Mouse (Mus musculus) hindlimb bud, embryonic 11.5 days (tissue): ENCODE data around the gene Lrpprc.

ENCODE experiments used
- DNase-seq: peaks from one replicate; pipeline ENCODE4 v3.0.0-alpha.2; 2012; ENCODE audit warnings: low read depth, low spot score; ENCODE audit errors: extremely low spot score

The Lrpprc gene

GRCm38 (mm10) chr17:84771882-84772281 lies 18.7 kb downstream of the Lrpprc start:
- no peak for DNase-seq

- no peak for DNase-seq
Observed at GRCm38 (mm10) chr17:84758971-84759370, 31.6 kb downstream of the Lrpprc start.

DNA sequence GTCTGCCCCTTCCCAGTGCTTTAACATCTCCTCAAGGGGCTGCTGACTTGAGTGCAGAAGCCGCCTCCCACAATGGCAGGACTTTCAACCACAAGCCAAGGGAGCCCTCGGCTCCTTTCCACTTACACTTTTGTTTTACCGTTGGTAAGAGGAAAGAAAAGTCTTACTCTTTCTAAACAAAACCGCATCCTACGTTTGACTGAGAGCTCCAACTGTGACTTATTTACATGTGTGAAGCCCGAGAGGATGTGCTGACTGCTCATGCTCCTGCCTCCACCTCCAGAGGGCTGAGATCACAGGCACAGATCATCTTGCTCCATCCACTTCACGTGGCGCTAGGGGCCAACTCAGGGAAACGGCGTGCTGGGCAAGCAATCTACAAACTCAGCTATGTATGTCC lies 32.2 kb downstream of the Lrpprc start:
- no peak for DNase-seq

- no peak for DNase-seq
Observed at GRCm38 (mm10) chr17:84756090-84756489, 34.5 kb downstream of the Lrpprc start.

GRCm38 (mm10) chr17:84753489-84753888 lies 37.1 kb downstream of the Lrpprc start:
- no peak for DNase-seq

- DNase-seq, result no peak
Observed at GRCm38 (mm10) chr17:84752286-84752685, 38.3 kb downstream of the Lrpprc start.

GRCm38 (mm10) chr17:84751630-84752191 lies 38.9 kb downstream of the Lrpprc start:
- no peak for DNase-seq

DNA sequence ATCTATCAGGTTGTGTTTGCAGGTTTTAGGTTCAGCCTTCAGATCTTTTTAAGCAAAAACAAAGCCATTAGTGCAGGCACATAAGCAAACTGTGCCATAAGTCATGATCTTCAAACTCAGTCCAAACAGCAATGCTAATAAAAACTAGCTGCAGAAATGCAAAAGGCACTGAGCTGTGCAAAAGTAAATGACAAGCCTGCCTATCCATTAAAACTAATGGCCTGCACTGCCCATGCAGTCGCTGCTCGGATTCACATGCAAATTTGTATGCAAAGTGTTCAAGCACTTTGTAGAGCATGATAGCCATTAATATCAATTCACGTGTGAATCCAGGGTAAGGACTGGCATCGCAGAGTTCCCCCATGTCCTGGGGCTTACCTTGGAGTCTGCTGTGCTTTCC lies 40.5 kb downstream of the Lrpprc start:
- no peak for DNase-seq

GRCm38 (mm10) chr17:84749297-84749696 lies 41.3 kb downstream of the Lrpprc start:
- no peak for DNase-seq

DNA sequence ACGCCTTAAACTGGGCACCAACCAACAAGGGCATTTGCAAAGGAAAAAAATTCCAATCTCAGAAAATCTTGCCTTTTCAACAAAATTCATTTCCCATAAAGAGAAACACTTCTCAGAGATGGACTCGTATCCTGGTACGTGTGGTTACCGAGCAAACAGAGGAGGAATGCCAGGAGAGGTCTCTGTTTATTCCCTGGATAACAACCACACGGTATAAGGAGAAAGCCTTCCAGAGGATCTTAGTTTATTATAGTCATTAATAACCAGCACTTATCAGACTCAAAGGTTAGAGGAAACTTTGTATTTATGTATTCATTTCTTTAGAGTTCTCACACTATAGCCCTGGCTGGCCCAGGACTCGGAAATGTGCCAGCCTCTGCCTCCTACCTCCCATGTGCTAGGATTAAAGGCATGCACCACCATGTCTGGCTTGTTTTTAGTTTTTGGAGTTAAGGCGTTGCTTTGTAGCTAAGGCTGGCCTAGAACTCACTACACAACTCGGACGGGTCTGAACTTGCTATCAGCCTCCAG lies 42.4 kb downstream of the Lrpprc start:
- DNase-seq, result no peak

- no peak for DNase-seq
Observed at GRCm38 (mm10) chr17:84747212-84747611, 43.4 kb downstream of the Lrpprc start.

DNA sequence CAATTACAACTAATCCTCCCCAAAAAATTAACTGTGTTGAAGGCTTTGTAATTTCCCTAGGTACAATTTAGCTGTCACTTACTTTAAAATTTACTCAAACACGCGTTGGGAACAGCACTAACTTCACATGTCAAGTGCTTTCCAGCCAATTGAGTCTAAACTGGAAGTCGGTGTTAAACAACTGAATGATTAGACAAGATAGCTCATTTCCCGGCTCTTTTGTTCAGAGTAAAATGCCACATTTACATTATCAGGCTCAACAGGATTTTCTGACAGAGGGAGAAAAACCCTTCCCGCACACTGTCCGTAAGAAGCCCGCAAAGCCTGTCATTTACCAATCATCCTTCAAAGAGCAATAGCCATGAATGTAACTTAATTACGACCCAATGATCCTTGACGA lies 45.6 kb downstream of the Lrpprc start:
- no peak for DNase-seq

- DNase-seq, result no peak
Observed at GRCm38 (mm10) chr17:84744256-84744655, 46.3 kb downstream of the Lrpprc start.

DNA sequence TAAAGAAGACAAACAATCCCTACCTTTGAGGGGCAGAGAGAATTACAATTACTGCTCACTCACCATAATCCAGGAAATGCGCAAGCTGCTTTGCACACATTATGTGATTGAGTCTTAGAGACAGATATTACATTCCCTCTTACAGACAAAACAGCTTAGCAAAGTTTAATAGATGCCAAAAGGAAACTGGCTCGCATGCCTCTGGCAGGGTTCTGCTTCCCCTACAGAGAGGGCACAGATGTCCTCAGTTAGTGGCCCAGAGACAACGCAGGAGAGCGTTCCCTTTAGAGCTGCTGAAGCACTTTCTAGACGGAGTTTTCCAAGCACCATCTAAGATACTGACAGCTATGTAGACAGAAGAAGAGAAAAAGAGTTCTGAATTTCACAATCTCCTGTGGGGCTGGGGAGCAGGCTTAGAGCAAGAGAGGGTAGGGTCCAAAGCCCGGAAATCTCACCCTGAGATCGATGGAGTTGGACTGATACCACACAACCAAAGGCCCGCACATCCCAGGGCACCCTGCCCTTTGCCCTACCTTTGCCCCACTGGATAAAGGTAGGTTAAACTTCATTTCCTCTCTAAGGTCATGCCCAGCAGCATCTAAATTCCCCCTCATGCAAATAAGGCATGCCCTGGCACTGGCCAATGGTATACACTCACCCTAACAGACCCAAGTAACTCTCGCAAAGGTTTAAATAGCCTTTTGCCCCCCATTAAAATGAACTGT lies 52.4 kb downstream of the Lrpprc start:
- no peak for DNase-seq

- peak; percentile 22 for DNase-seq
Observed at GRCm38 (mm10) chr17:84736719-84737118, 53.9 kb downstream of the Lrpprc start.

DNA sequence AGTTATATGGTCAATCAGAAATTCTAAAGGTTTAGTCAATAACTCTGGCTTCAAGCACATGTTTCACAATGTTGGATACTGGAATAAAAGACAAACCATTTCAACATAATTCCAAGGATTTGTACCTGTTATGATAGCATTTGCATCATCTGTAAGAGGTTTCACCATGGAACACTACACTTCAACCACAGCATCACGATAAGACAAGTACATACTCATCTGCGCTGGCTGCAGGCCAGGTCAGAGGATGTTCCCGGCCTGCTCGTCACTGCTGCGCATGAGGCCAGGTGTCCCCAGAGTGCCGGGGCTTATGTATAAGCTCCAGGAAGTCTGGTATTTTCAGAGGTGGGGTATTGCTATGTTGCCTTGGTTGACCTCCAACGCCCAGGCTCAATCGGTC lies 58.0 kb downstream of the Lrpprc start:
- no peak for DNase-seq

DNA sequence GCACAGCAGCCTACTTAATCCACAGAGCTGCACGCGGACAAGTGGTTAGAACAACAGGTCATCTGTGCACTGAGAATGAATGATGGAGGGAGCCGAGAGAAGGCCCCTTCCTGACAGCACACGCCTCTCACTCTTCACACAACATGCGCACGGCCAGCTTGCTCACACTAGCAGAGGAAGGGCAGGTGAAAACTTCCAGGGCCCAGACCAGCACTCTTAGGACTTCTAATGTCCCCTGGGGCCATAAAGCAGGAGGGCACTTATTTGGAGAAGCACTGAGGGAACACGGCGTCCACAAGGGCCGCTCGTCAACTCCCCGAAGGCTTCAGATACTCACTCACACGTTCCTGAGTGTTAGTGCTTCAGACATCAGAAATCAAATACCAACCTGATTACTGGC lies 59.2 kb downstream of the Lrpprc start:
- no peak for DNase-seq

DNA sequence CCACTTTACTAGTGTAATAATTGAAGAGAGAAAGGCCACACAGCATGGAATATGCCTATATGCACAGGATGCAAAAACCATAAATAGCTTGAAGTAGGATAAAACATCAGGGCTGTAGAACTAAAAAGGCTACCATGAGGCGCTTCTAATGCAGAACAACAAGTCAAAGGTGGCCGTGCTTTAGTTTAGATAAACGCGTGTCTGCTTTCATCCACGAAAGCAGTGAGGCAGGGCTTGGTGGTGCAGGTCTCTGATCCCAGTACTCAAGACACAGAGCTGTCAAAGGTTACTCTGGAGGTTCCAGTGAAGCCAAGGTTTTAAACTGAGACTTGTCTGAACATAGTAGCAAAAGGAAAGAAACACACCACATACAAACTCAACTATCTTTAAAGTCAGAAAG lies 61.4 kb downstream of the Lrpprc start:
- DNase-seq, result no peak

GRCm38 (mm10) chr17:84728201-84728911 lies 62.2 kb downstream of the Lrpprc start:
- no peak for DNase-seq

DNA sequence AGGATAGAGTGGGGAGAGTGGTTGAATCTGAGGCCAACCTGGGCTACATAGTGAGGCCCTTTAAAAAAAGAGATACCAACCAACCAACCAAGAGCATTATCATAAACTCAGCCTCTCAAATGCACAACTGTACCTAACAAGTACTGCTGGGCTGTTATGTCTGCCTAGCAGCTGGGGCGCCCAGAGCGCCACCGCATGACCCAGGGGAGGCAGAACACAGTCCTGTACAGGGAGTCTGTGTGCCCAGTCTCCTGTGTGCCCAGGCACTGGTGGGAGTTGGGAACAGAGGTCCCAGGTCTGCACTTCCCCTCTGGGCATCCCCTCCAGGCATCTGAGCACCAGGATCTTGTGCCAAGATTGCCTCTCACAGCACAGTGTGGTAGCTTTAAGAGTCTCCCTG lies 65.4 kb downstream of the Lrpprc start:
- DNase-seq, result no peak

DNA sequence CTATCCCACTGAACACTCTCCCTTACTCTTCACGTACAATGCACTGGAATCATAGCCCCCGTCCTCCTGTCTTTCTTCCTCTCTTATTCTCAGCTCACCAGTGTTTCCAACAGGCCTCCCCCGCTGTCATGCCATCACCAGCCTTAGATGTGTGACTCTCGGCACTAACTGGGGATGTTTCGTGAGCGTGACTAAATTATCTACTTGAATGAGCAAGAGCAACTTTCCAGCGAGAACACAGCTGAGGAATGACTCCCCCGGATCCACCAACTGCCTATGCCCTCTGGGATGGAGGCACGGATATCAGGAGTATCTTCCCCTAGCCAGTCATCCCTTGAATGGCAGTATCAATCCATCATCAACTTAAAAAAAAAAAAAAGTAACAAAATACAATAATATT lies 66.6 kb downstream of the Lrpprc start:
- DNase-seq, result no peak

DNA sequence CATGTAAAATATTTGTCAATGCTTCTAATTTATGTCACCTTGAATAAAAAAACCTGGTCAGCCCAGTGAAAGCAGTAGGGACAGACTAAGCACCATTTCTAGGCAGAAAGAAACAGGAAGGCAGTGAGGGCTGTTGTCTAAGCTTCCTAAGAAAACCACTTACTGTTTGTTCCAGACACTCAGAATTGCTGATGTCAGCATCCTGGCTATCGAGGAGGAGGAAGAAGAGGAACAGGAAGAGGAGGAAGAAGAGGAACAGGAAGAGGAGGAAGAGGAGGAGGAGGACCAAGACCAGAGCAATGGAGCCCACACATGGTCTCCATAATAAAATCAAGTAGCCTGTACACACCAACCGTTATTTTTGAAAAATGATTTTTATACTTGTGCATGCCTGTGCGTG lies 71.5 kb downstream of the Lrpprc start:
- no peak for DNase-seq
